Mouse (Mus musculus): ENCODE measurements around the gene Abi3.

DNA sequence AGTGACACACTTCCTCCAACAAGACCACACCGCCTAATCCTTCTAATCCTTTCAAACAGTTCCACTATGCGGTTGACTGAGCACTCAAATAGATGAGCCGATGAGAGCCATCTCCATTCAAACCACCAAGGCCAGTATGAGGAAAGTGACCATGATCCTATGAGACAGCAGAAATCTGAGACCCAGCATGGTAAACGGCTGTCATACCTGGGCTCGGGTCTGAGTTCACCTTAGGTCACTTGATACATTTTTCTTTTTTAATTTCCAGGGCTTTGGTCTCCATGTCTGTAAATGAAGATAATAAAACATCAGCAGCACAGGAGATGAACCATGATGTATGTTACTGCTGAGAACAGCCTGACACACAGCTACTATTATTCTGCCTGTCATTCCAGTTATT, 34.4 kb downstream of the Abi3 start:
- TF ChIP-seq CTCF (IDR thresholded peaks at IDR 0.05; ENCODE audit: low read depth) = no peak
- no peak for TF ChIP-seq EP300 (IDR thresholded peaks at IDR 0.05; ENCODE audit: low read depth)

Data from liver, embryonic 14.5 days (tissue).